Mouse (Mus musculus) spleen, postnatal 10 days (tissue): ENCODE data around the gene Olfml2b.
A peak's percentile ranks its signal among the peaks of the same experiment; 100 is the strongest.

Experiments used
- DNase-seq, 2 experiments: peaks; one replicate each; pipeline ENCODE4 v3.0.0; 2021 to 2022; ENCODE audit warnings: low spot score in 2 of 2

The Olfml2b gene

GRCm38 (mm10) chr1:170644255-170645205 lies at the start of gene Olfml2b:
Gene Olfml2b (plus strand): TSS chr1:170644532.
- peak; percentile 15 to 60 for DNase-seq

- no peak for DNase-seq
Observed at GRCm38 (mm10) chr1:170594575-170594974, 49.8 kb upstream of the Olfml2b start.

GRCm38 (mm10) chr1:170605228-170606001 lies 38.9 kb upstream of the Olfml2b start:
- no peak for DNase-seq

- DNase-seq, result no peak
Observed at GRCm38 (mm10) chr1:170607231-170607917, 37.0 kb upstream of the Olfml2b start.

GRCm38 (mm10) chr1:170608461-170609071 lies 35.8 kb upstream of the Olfml2b start:
- DNase-seq, result no peak

- peak; percentile 41 to 53 for DNase-seq
Observed at GRCm38 (mm10) chr1:170609872-170610271, 34.5 kb upstream of the Olfml2b start.

GRCm38 (mm10) chr1:170610289-170610688 lies 34.0 kb upstream of the Olfml2b start:
- peak in 1 of 2 experiments; percentile 65 for DNase-seq

- no peak for DNase-seq
Observed at GRCm38 (mm10) chr1:170610695-170611094, 33.6 kb upstream of the Olfml2b start.

- DNase-seq, result no peak
Observed at GRCm38 (mm10) chr1:170611631-170612030, 32.7 kb upstream of the Olfml2b start.

- DNase-seq, result peak in 1 of 2 experiments; percentile 75
Observed at GRCm38 (mm10) chr1:170612968-170613872, 31.1 kb upstream of the Olfml2b start.

- no peak for DNase-seq
Observed at GRCm38 (mm10) chr1:170619686-170620374, 24.5 kb upstream of the Olfml2b start.

GRCm38 (mm10) chr1:170622934-170623333 lies 21.4 kb upstream of the Olfml2b start:
- DNase-seq, result peak in 1 of 2 experiments; percentile 51

GRCm38 (mm10) chr1:170623432-170623831 lies 20.9 kb upstream of the Olfml2b start:
- no peak for DNase-seq

- no peak for DNase-seq
Observed at GRCm38 (mm10) chr1:170630489-170630888, 13.8 kb upstream of the Olfml2b start.

- no peak for DNase-seq
Observed at GRCm38 (mm10) chr1:170631571-170631970, 12.8 kb upstream of the Olfml2b start.

- DNase-seq, result peak; percentile 62 to 84
Observed at GRCm38 (mm10) chr1:170632385-170632784, 11.9 kb upstream of the Olfml2b start.

- DNase-seq, result peak in 1 of 2 experiments; percentile 12
Observed at GRCm38 (mm10) chr1:170632856-170633255, 11.5 kb upstream of the Olfml2b start.

GRCm38 (mm10) chr1:170638941-170639340 lies 5.4 kb upstream of the Olfml2b start:
- no peak for DNase-seq

- DNase-seq, result no peak
Observed at GRCm38 (mm10) chr1:170645896-170646605, 1.7 kb downstream of the Olfml2b start.
